Mouse (Mus musculus): ENCODE results near the gene Id3. TPM values are rescaled to one million over a fixed set of nuclear protein-coding genes. Genes with fewer than 3 reads are reported as not detected.

Gene Id3
- total and polyA plus RNA-seq, 2 experiments from 2014 or later, result 253 to 344 TPM

DNA sequence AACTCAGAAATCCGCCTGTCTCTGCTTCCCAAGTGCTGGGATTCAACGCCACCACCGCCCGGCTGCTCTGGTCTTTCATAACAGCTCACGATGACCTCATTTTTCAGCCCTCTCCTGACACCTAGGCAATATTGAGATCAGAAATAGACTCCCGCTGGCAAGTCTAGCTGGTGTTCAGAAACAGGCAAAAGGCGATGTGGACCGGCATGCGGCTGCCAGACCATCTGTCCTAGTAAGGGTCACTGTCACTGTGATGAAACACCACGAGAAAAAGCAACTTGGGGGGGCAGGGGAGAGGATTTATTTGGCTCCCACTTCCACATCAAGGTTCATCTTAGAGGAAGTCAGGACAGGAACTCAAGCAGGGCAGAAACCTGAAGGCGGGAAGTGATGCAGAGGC lies 17.8 kb upstream of the Id3 start:
- H3K27ac ChIP-seq, result no peak overlapping the region
- H3K27me3 ChIP-seq (ENCODE audit: insufficient read depth, low read length), result no peaks in the 10 kb centered on the region
- no peaks in the 10 kb centered on the region for H3K9me3 ChIP-seq (ENCODE audit: low read length)
- no peak for DNase-seq (ENCODE audit: low spot score)
- no peak for TF ChIP-seq CTCF (IDR thresholded peaks at IDR 0.05; ENCODE audit: low read depth)
- no peak overlapping the region for H3K9ac ChIP-seq (replicated peaks; ENCODE audit: low read length)
- no peak overlapping the region for H3K4me3 ChIP-seq (ENCODE audit: low read length)
- ATAC-seq, result no peak
- no peaks in the 10 kb centered on the region for H3K4me1 ChIP-seq (ENCODE audit: insufficient read depth, low read length)
- H3K36me3 ChIP-seq (ENCODE audit: insufficient read depth, low read length), result no peaks in the 10 kb centered on the region
- H3K4me2 ChIP-seq (ENCODE audit: low read depth, low read length), result no peak overlapping the region
- WGBS, result 87% methylated on average over 11 of the region's 11 CpGs

DNA sequence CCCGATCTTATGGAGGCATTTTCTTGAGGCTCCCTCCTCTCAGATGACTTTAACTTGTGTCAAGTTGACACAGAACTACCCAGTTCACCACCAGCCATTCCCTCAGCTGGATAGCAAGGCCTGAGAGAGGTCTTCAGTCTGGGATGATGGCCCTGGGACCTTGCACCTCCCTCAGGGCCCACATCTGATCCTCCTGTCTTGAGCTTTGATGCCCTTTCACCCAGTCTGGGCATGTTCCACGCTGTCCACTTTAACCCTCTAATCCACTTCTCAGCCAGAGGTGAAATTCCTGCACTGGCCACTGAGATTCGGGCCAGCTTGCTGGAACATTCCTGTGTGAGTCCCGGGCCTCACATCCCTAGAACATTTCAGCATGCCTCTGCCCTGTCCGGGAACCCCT lies 17.3 kb upstream of the Id3 start:
- Histone ChIP-seq H3K9ac (replicated peaks; ENCODE audit: low read length) (no peak overlapping the region), H3K27me3 (ENCODE audit: insufficient read depth, low read length) (no peaks in the 10 kb centered on the region), H3K4me1 (ENCODE audit: insufficient read depth, low read length) (no peaks in the 10 kb centered on the region), H3K4me3 (ENCODE audit: low read length) (no peak overlapping the region), H3K27ac (no peak overlapping the region), H3K9me3 (ENCODE audit: low read length) (no peaks in the 10 kb centered on the region), H3K4me2 (ENCODE audit: low read depth, low read length) (no peak overlapping the region), H3K36me3 (ENCODE audit: insufficient read depth, low read length) (no peaks in the 10 kb centered on the region)
- no peak for TF ChIP-seq CTCF (IDR thresholded peaks at IDR 0.05; ENCODE audit: low read depth)
- 83% methylated on average over 5 of the region's 5 CpGs for WGBS
- ATAC-seq, result no peak
- DNase-seq (ENCODE audit: low spot score), result no peak

DNA sequence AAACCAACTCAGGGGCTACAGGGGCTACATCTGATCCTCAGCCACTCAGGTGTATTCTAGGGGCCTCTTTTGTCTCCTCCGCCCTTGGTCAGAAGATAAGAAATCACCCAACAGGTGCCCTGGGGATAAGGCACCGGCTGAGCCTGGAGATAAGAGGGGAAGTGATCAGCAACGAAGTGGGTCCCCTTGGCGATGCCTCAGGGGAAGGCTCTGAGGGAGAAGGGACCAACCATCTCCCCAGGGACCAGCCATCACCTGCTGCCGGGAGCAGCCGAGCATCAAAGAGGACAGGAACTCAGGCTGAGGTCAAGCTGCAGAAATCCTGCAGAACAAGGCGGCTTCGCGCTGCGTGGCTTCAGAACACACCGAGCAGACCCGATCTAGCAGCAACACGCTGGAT lies 15.6 kb upstream of the Id3 start:
- WGBS, result 74% methylated on average over 13 of the region's 13 CpGs
- no peak overlapping the region for H3K27ac ChIP-seq
- no peaks in the 10 kb centered on the region for H3K4me1 ChIP-seq (ENCODE audit: insufficient read depth, low read length)
- no peak overlapping the region for H3K4me3 ChIP-seq (ENCODE audit: low read length)
- H3K9ac ChIP-seq (replicated peaks; ENCODE audit: low read length), result no peak overlapping the region
- no peaks in the 10 kb centered on the region for H3K9me3 ChIP-seq (ENCODE audit: low read length)
- no peak for ATAC-seq
- no peaks in the 10 kb centered on the region for H3K27me3 ChIP-seq (ENCODE audit: insufficient read depth, low read length)
- H3K36me3 ChIP-seq (ENCODE audit: insufficient read depth, low read length), result no peaks in the 10 kb centered on the region
- no peak for DNase-seq (ENCODE audit: low spot score)
- no peak for TF ChIP-seq CTCF (IDR thresholded peaks at IDR 0.05; ENCODE audit: low read depth)
- no peak overlapping the region for H3K4me2 ChIP-seq (ENCODE audit: low read depth, low read length)

- Histone ChIP-seq H3K4me2 (ENCODE audit: low read depth, low read length) (no peak overlapping the region), H3K27ac (no peak overlapping the region), H3K27me3 (ENCODE audit: insufficient read depth, low read length) (no peaks in the 10 kb centered on the region), H3K9me3 (ENCODE audit: low read length) (no peaks in the 10 kb centered on the region), H3K4me1 (ENCODE audit: insufficient read depth, low read length) (peaks cover 5% of the 10 kb centered on the region; the same call in 1 of the 2 replicates), H3K36me3 (ENCODE audit: insufficient read depth, low read length) (no peaks in the 10 kb centered on the region), H3K9ac (replicated peaks; ENCODE audit: low read length) (no peak overlapping the region), H3K4me3 (ENCODE audit: low read length) (no peak overlapping the region)
- TF ChIP-seq CTCF (IDR thresholded peaks at IDR 0.05; ENCODE audit: low read depth), result peak; percentile 21
- WGBS, result 87% methylated on average over 1 of the region's 1 CpGs
- no peak for ATAC-seq
- DNase-seq (ENCODE audit: low spot score), result no peak
Measured at GRCm38 (mm10) chr4:136129842-136130241, 13.5 kb upstream of the Id3 start.

DNA sequence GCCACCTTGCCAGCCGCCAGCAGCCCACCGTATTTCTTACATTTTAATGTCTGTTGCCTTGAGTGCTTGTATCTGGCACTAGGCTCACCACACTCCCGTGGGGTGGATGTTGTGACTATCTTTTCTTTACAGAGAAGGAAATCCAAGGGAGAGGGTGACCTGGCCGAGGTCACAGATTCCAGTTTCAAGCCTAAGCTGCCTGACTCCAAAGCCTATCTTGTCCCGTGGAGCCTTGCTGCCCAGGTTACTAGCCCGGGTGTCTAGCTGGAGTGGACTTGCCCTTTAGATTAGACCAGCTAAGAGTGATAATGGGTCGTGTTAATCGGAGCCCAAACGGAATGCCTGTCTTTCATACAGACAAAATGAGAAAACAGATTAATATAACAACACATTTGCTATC lies 9.5 kb upstream of the Id3 start:
- H3K27me3 ChIP-seq (ENCODE audit: insufficient read depth, low read length), result no peaks in the 10 kb centered on the region
- DNase-seq (ENCODE audit: low spot score) (no peak), ATAC-seq (no peak)
- TF ChIP-seq CTCF (IDR thresholded peaks at IDR 0.05; ENCODE audit: low read depth), result no peak
- H3K9ac ChIP-seq (replicated peaks; ENCODE audit: low read length), result peak overlapping the region; percentile 56; the same call in 1 of the 2 replicates
- peaks cover 15% of the 10 kb centered on the region for H3K4me1 ChIP-seq (ENCODE audit: insufficient read depth, low read length)
- no peaks in the 10 kb centered on the region for H3K9me3 ChIP-seq (ENCODE audit: low read length)
- H3K4me3 ChIP-seq (ENCODE audit: low read length), result no peak overlapping the region
- H3K36me3 ChIP-seq (ENCODE audit: insufficient read depth, low read length), result no peaks in the 10 kb centered on the region
- 11% methylated on average over 9 of the region's 9 CpGs for WGBS
- peak overlapping the region; percentile 95 for H3K27ac ChIP-seq
- H3K4me2 ChIP-seq (ENCODE audit: low read depth, low read length), result peak overlapping the region; percentile 84; the same call in 1 of the 2 replicates

- H3K9me3 ChIP-seq (ENCODE audit: low read length), result no peaks in the 10 kb centered on the region
- peak; percentile 52 for DNase-seq (ENCODE audit: low spot score)
- 2% methylated on average over 15 of the region's 15 CpGs for WGBS
Measured at GRCm38 (mm10) chr4:136134418-136134977, 8.8 kb upstream of the Id3 start.

More at GRCm38 (mm10) chr4:136134418-136134977, 8.8 kb upstream of the Id3 start:
- no peak for TF ChIP-seq CTCF (IDR thresholded peaks at IDR 0.05; ENCODE audit: low read depth)
- Histone ChIP-seq H3K36me3 (ENCODE audit: insufficient read depth, low read length) (no peaks in the 10 kb centered on the region), H3K9ac (replicated peaks; ENCODE audit: low read length) (peak overlapping the region; percentile 56), H3K27ac (peak overlapping the region; percentile 95), H3K4me2 (ENCODE audit: low read depth, low read length) (peak overlapping the region; percentile 84), H3K27me3 (ENCODE audit: insufficient read depth, low read length) (no peaks in the 10 kb centered on the region), H3K4me1 (ENCODE audit: insufficient read depth, low read length) (peaks cover 15% of the 10 kb centered on the region), H3K4me3 (ENCODE audit: low read length) (peak overlapping the region; percentile 44)
- ATAC-seq, result peak; percentile 45
